Mouse (Mus musculus): ENCODE results near the gene Prss12. TPM values are rescaled to one million over a fixed set of nuclear protein-coding genes. Genes with fewer than 3 reads are reported as not detected.

Gene Prss12
- polyA plus RNA-seq, 1 experiment from 2014 or later, result 13.9 TPM

GRCm38 (mm10) chr3:123511818-123512217 is 65.1 kb downstream of the Prss12 start:
- Histone ChIP-seq H3K4me3 (no peak overlapping the region), H3K36me3 (no peaks in the 10 kb centered on the region), H3K9ac (replicated peaks) (no peak overlapping the region), H3K27me3 (no peaks in the 10 kb centered on the region), H3K27ac (replicated peaks) (no peak overlapping the region), H3K4me1 (peaks cover 9% of the 10 kb centered on the region), H3K4me2 (replicated peaks) (no peak overlapping the region), H3K9me3 (no peaks in the 10 kb centered on the region)
- WGBS, result 77% methylated on average over 4 of the region's 4 CpGs
- ATAC-seq (ENCODE audit: low FRiP score, low read depth), result no peak

GRCm38 (mm10) chr3:123514886-123515285 is 68.2 kb downstream of the Prss12 start:
- H3K9ac ChIP-seq (replicated peaks), result no peak overlapping the region
- H3K4me1 ChIP-seq, result no peaks in the 10 kb centered on the region
- H3K9me3 ChIP-seq, result no peaks in the 10 kb centered on the region
- H3K27ac ChIP-seq (replicated peaks), result no peak overlapping the region
- no peaks in the 10 kb centered on the region for H3K36me3 ChIP-seq
- ATAC-seq (ENCODE audit: low FRiP score, low read depth), result no peak
- H3K4me2 ChIP-seq (replicated peaks), result no peak overlapping the region
- 58% methylated on average over 5 of the region's 5 CpGs for WGBS
- no peaks in the 10 kb centered on the region for H3K27me3 ChIP-seq
- H3K4me3 ChIP-seq, result no peak overlapping the region

GRCm38 (mm10) chr3:123515600-123516359 is 69.1 kb downstream of the Prss12 start:
- H3K4me2 ChIP-seq (replicated peaks), result no peak overlapping the region
- WGBS, result 19% methylated on average over 5 of the region's 5 CpGs
- no peaks in the 10 kb centered on the region for H3K4me1 ChIP-seq
- no peak overlapping the region for H3K27ac ChIP-seq (replicated peaks)
- no peak overlapping the region for H3K9ac ChIP-seq (replicated peaks)
- no peaks in the 10 kb centered on the region for H3K27me3 ChIP-seq
- ATAC-seq (ENCODE audit: low FRiP score, low read depth), result peak; percentile 21; the same call in 1 of the 2 replicates
- no peaks in the 10 kb centered on the region for H3K9me3 ChIP-seq
- H3K4me3 ChIP-seq, result no peak overlapping the region
- no peaks in the 10 kb centered on the region for H3K36me3 ChIP-seq

- 0 out of 2 replicates have a peak, but pooled peaks have one; percentile 17 for ATAC-seq (ENCODE audit: low FRiP score, low read depth)
- Histone ChIP-seq H3K9ac (replicated peaks) (no peak overlapping the region), H3K36me3 (no peaks in the 10 kb centered on the region), H3K27ac (replicated peaks) (no peak overlapping the region), H3K4me2 (replicated peaks) (no peak overlapping the region), H3K27me3 (no peaks in the 10 kb centered on the region), H3K4me1 (no peaks in the 10 kb centered on the region), H3K4me3 (no peak overlapping the region), H3K9me3 (no peaks in the 10 kb centered on the region)
- 29% methylated on average over 4 of the region's 4 CpGs for WGBS
Observed at GRCm38 (mm10) chr3:123516784-123517183, 70.1 kb downstream of the Prss12 start.

- 51% methylated on average over 11 of the region's 11 CpGs for WGBS
- ATAC-seq (ENCODE audit: low FRiP score, low read depth), result peak; percentile 57
- no peak overlapping the region for H3K9ac ChIP-seq (replicated peaks)
Observed at GRCm38 (mm10) chr3:123526313-123527067, 79.8 kb downstream of the Prss12 start.

GRCm38 (mm10) chr3:123527806-123528507 is 81.2 kb downstream of the Prss12 start:
- H3K4me1 ChIP-seq, result no peaks in the 10 kb centered on the region
- no peaks in the 10 kb centered on the region for H3K9me3 ChIP-seq
- H3K4me2 ChIP-seq (replicated peaks), result no peak overlapping the region
- no peak overlapping the region for H3K9ac ChIP-seq (replicated peaks)
- 0 out of 2 replicates have a peak, but pooled peaks cover 12% of the 10 kb centered on the region for H3K36me3 ChIP-seq
- no peak overlapping the region for H3K4me3 ChIP-seq
- no peak overlapping the region for H3K27ac ChIP-seq (replicated peaks)
- 81% methylated on average over 10 of the region's 10 CpGs for WGBS
- no peaks in the 10 kb centered on the region for H3K27me3 ChIP-seq
- no peak for ATAC-seq (ENCODE audit: low FRiP score, low read depth)

More at GRCm38 (mm10) chr3:123526313-123527067, 79.8 kb downstream of the Prss12 start:
- Histone ChIP-seq H3K4me3 (no peak overlapping the region), H3K4me1 (no peaks in the 10 kb centered on the region), H3K27me3 (no peaks in the 10 kb centered on the region), H3K36me3 (0 out of 2 replicates have a peak, but pooled peaks cover 12% of the 10 kb centered on the region), H3K27ac (replicated peaks) (0 out of 2 replicates have a peak overlapping the region, but pooled peaks have one; percentile 39), H3K4me2 (replicated peaks) (no peak overlapping the region), H3K9me3 (no peaks in the 10 kb centered on the region)

- WGBS, result 88% methylated on average over 2 of the region's 2 CpGs
Observed at GRCm38 (mm10) chr3:123531124-123531523, 84.4 kb downstream of the Prss12 start.

GRCm38 (mm10) chr3:123537279-123537678 is 90.6 kb downstream of the Prss12 start:
- no peak overlapping the region for H3K27ac ChIP-seq (replicated peaks)
- ATAC-seq (ENCODE audit: low FRiP score, low read depth), result no peak
- no peak overlapping the region for H3K9ac ChIP-seq (replicated peaks)
- H3K9me3 ChIP-seq, result no peaks in the 10 kb centered on the region
- no peaks in the 10 kb centered on the region for H3K4me1 ChIP-seq
- WGBS, result 89% methylated on average over 1 of the region's 1 CpGs
- no peaks in the 10 kb centered on the region for H3K36me3 ChIP-seq
- H3K4me2 ChIP-seq (replicated peaks), result no peak overlapping the region
- no peak overlapping the region for H3K4me3 ChIP-seq
- no peaks in the 10 kb centered on the region for H3K27me3 ChIP-seq

More at GRCm38 (mm10) chr3:123531124-123531523, 84.4 kb downstream of the Prss12 start:
- no peak overlapping the region for H3K9ac ChIP-seq (replicated peaks)
- no peaks in the 10 kb centered on the region for H3K27me3 ChIP-seq
- no peak overlapping the region for H3K4me3 ChIP-seq
- ATAC-seq (ENCODE audit: low FRiP score, low read depth), result no peak
- no peak overlapping the region for H3K27ac ChIP-seq (replicated peaks)
- H3K36me3 ChIP-seq, result 0 out of 2 replicates have a peak, but pooled peaks cover 12% of the 10 kb centered on the region
- no peaks in the 10 kb centered on the region for H3K9me3 ChIP-seq
- H3K4me1 ChIP-seq, result no peaks in the 10 kb centered on the region
- H3K4me2 ChIP-seq (replicated peaks), result no peak overlapping the region

GRCm38 (mm10) chr3:123543585-123544304 is 97.0 kb downstream of the Prss12 start:
- H3K9me3 ChIP-seq, result no peaks in the 10 kb centered on the region
- H3K36me3 ChIP-seq, result peaks cover 32% of the 10 kb centered on the region
- no peaks in the 10 kb centered on the region for H3K27me3 ChIP-seq
- no peak overlapping the region for H3K27ac ChIP-seq (replicated peaks)
- H3K4me1 ChIP-seq, result no peaks in the 10 kb centered on the region
- ATAC-seq (ENCODE audit: low FRiP score, low read depth), result no peak
- H3K4me3 ChIP-seq, result no peak overlapping the region
- 80% methylated on average over 6 of the region's 6 CpGs for WGBS
- H3K9ac ChIP-seq (replicated peaks), result no peak overlapping the region
- no peak overlapping the region for H3K4me2 ChIP-seq (replicated peaks)

- H3K27ac ChIP-seq (replicated peaks), result no peak overlapping the region
- no peak overlapping the region for H3K4me2 ChIP-seq (replicated peaks)
- 95% methylated on average over 3 of the region's 3 CpGs for WGBS
- no peaks in the 10 kb centered on the region for H3K9me3 ChIP-seq
- no peaks in the 10 kb centered on the region for H3K4me1 ChIP-seq
- no peak overlapping the region for H3K4me3 ChIP-seq
- peaks cover 31% of the 10 kb centered on the region for H3K36me3 ChIP-seq
- no peak overlapping the region for H3K9ac ChIP-seq (replicated peaks)
- ATAC-seq (ENCODE audit: low FRiP score, low read depth), result no peak
- H3K27me3 ChIP-seq, result no peaks in the 10 kb centered on the region
Observed at GRCm38 (mm10) chr3:123550487-123550886, 103.8 kb downstream of the Prss12 start.

- H3K4me3 ChIP-seq, result no peak overlapping the region
- H3K4me2 ChIP-seq (replicated peaks), result no peak overlapping the region
- 88% methylated on average over 6 of the region's 6 CpGs for WGBS
- H3K27ac ChIP-seq (replicated peaks), result no peak overlapping the region
- no peaks in the 10 kb centered on the region for H3K4me1 ChIP-seq
- H3K9me3 ChIP-seq, result no peaks in the 10 kb centered on the region
- no peak for ATAC-seq (ENCODE audit: low FRiP score, low read depth)
- H3K36me3 ChIP-seq, result peaks cover 11% of the 10 kb centered on the region; the same call in 1 of the 2 replicates
- no peaks in the 10 kb centered on the region for H3K27me3 ChIP-seq
- H3K9ac ChIP-seq (replicated peaks), result no peak overlapping the region
Observed at GRCm38 (mm10) chr3:123553872-123554271, 107.2 kb downstream of the Prss12 start.
